Mouse (Mus musculus): Measurements from ENCODE around the gene Hps1.

- TF ChIP-seq CTCF (IDR thresholded peaks at IDR 0.05; ENCODE audit: control insufficient read depth, insufficient read depth, insufficient replicate concordance, low read depth, low read length) (no peak), POLR2A (IDR thresholded peaks at IDR 0.05; ENCODE audit: control insufficient read depth, low read depth, low read length) (no peak)
These were observed 49.4 kb upstream of the Hps1 start for GRCm38 (mm10) chr19:42829196-42829595.
